Mouse (Mus musculus): ENCODE measurements at regions not wholly inside any gene's neighbourhood (a gene's known extent, or its start where the extent isn't known, plus 50 kb on each side); places are given as distances from the start of the nearest gene placed in this dataset.

DNA sequence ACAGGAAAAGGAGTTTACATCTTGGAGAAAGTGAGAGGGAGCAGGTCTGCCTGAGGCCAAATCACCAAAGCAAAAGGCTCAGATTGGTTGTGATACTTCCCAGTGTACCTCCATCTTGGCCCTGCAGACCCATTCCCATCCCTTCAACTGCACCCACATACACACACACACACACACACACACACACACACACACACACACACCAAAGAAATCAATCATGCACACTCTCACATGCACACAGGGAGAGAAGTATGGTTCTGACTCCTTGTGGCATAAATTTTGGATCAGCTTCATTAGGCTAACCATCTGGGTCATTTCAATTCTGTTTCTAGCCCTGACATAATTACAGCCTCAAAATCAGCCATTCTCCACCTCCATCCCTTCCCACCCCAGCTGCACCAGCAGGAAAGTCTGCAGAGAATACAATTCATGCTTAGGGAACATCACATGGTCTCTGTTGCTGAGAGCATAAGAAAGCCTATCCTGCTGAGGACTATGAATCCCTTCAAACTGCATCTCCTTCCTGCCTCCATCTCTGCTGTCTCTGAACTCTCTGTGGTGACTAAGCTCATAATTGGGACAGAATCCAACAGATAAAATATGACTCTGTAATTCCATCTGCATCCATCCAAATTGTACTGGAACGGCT lies 378.0 kb downstream of the Rapgef2 start:
- TF ChIP-seq POLR2A (IDR thresholded peaks at IDR 0.05; ENCODE audit: control insufficient read depth, extremely low read depth, insufficient read depth, low read length, poor library complexity) (no peak), CTCF (IDR thresholded peaks at IDR 0.05; ENCODE audit: borderline replicate concordance, control insufficient read depth, extremely low read depth, insufficient read depth, low read length, poor library complexity) (no peak)
